Mouse (Mus musculus) frontal cortex, postnatal 14 days (tissue): ENCODE data around the gene Gmds.

Experiments
- DNase-seq, 2 experiments: peaks; one replicate each; pipeline ENCODE4 v3.0.0; 2022; ENCODE audit warnings: low spot score in 2 of 2

Gmds gene

GRCm38 (mm10) chr13:32267184-32267775 lies 71.3 kb downstream of the Gmds start:
- no peak for DNase-seq

DNA sequence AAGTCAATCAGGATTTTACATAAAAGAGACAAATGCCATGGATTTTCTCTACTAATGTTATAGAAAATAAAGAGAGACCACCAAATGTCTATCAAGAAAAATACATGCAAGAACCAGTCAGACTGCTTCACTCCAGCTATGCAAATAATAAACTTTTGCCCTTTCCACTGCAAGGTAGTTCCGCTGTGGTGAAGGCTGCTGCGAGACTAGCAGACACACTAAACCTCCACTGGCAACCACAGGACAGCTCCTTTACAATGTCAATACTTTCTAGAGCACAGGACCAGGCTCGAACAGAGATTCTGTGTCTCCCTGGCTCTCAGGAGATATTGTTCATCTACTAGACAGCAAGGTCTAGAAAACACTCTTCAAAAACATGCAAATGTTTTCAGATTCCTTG lies 71.8 kb downstream of the Gmds start:
- no peak for DNase-seq

DNA sequence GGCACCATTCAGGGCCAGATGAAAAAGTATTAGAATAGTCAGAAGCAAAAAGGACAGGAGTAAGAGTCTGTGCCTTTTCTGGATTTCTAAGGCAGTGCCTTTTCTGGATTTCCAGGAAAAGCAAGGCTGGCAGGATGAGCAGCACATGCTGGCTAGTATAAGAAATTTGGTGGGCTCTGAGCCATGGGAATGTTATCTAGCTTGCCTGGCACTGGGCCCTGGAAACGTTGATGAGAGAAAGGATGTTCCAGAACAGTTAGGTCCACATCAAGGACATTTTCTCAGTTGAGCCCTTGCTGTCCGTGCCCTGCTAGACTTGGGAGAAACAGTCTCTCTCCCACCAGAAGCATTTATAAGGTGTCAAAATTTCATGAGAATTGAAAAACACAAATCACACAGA lies 82.4 kb downstream of the Gmds start:
- DNase-seq, result no peak

DNA sequence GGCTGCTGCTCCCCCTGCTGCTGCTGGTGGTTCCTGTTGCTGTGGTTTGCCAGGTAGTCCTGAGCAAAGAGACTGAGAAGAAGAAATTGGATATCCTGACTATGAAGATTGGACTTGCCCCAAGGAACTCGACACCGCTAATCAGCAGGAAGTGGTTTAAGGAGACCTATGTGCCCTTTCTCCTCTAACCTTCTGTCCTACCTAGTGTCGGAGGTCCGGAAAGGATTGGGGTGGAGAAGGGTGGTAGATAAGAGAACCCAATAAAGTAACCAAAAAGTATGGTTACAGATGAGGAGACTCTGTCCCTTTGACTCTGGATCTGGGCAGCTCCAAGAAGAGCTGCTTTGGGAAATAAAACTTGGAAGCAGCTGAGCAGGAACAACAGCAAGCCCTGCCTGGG lies 86.3 kb downstream of the Gmds start:
- no peak for DNase-seq

GRCm38 (mm10) chr13:32242200-32242599 lies 96.3 kb downstream of the Gmds start:
- no peak for DNase-seq

GRCm38 (mm10) chr13:32236269-32236678 lies 102.3 kb downstream of the Gmds start:
- no peak for DNase-seq

GRCm38 (mm10) chr13:32235046-32235445 lies 103.5 kb downstream of the Gmds start:
- DNase-seq, result no peak

- DNase-seq, result no peak
Measured at GRCm38 (mm10) chr13:32234019-32234418, 104.5 kb downstream of the Gmds start.

DNA sequence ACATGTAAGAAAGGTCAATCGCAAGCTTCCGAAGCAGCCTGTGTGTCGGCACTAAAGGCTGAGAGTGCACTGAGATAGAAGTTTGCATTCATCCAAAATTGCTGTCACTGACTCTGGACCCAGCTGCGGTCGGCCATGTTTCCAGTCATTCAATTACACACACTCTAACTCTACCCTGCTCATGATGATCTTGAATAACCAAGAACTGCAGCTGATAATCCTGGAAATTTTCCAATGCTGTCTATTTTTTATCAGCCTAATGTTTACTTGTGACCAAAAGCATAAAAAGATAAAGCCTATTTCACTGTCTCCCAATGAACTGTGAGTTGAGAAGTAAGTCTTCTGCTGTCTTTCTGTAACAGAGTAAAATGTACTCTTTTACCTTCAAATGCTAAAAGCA lies 106.1 kb downstream of the Gmds start:
- DNase-seq, result no peak

GRCm38 (mm10) chr13:32231956-32232355 lies 106.6 kb downstream of the Gmds start:
- DNase-seq, result no peak

DNA sequence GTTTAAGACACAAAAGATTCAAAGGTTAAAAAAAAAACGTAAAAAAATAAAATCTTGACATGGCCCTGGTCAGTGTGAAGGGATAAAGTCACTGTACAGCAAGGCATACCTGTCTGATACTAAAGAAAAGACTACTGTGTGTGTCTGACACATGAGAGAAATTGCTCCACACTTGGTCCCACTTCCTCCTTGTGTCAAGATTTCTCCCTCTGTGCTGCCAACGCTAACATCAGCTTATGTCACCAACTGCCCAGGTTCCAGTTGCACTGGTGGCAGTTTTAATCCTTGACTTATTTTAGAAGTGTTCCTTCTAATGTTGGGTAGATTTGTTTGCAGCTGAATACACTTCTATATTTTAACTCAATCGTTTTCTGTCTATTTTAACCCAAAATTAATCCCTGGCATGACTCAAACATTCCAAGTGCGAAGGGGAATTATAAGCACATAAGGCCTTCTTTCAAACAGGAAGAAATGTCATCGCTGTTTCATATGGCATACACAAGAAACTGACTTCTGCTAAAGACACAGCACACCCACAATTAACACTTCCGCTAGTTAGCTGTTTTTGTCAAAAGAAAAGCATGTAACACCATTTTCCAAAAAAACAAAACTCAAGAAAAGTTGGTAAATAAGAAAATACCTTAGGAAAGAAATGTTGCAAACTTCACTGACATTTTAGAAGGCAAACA lies 110.5 kb downstream of the Gmds start:
- no peak for DNase-seq

- no peak for DNase-seq
Measured at GRCm38 (mm10) chr13:32217647-32218046, 120.9 kb downstream of the Gmds start.

GRCm38 (mm10) chr13:32213702-32214452 lies 124.7 kb downstream of the Gmds start:
- DNase-seq, result no peak

DNA sequence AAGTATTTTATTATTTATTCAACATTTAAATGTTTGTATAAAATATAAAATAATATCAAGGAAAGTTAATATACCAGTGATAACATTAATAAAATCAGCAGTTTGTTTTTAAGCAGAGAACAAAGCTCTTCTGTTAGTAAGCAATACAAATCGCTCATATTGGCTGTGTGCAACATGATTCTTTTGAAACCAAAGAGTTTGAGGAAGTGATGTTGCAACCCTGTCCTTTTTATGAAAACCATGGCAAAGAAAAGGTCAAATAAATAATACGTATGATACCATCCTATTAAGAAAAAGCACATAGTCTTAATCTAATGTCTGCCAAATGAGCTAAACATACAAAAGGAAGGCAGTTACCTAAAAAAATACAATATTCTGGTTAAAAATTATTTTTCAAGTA lies 126.4 kb downstream of the Gmds start:
- no peak for DNase-seq

DNA sequence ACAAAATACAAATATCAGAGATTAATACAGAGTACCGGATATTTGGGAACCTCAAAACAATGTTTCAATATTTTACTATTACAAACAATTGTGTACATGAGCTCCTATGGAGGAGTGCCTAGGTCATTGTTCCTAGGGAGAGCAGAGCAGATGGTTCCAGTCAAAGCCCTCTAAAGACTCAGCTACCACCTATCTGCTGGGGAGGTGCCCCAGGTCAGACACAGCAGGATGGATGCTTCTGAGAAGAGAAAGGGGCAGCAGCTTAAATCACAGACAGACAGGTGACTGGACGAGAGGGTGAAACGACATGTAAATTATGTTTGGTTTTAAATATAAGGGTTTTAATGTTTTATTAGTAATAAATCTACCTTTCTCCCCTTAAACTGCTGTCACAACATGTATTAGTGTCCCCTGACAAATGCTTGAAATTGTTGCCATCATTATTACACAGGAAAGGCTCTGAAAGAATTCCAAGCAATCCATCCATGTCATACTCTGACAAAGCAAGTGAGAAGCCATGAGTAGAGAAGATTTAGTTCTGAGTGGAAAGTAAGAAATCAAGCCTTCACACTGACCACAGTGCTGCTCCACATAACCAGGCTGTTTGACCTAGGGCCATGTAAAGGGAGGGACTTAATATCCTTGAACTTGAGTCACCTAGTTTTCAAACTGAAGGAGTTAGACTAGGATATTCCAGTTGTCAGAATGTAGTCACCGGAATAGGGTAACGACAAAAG lies 131.2 kb downstream of the Gmds start:
- no peak for DNase-seq

GRCm38 (mm10) chr13:32179906-32180305 lies 158.6 kb downstream of the Gmds start:
- no peak for DNase-seq

- DNase-seq, result no peak
Measured at GRCm38 (mm10) chr13:32178682-32179081, 159.9 kb downstream of the Gmds start.

GRCm38 (mm10) chr13:32177852-32178453 lies 160.6 kb downstream of the Gmds start:
- DNase-seq, result no peak

- no peak for DNase-seq
Measured at GRCm38 (mm10) chr13:32175028-32175427, 163.5 kb downstream of the Gmds start.

- no peak for DNase-seq
Measured at GRCm38 (mm10) chr13:32169173-32169572, 169.4 kb downstream of the Gmds start.

- no peak for DNase-seq
Measured at GRCm38 (mm10) chr13:32167806-32168205, 170.7 kb downstream of the Gmds start.

GRCm38 (mm10) chr13:32165581-32165980 lies 173.0 kb downstream of the Gmds start:
- no peak for DNase-seq
